Mouse (Mus musculus): ENCODE measurements at regions not wholly inside any gene's neighbourhood (a gene's known extent, or its start where the extent isn't known, plus 50 kb on each side); places are given as distances from the start of the nearest gene placed in this dataset.

DNA sequence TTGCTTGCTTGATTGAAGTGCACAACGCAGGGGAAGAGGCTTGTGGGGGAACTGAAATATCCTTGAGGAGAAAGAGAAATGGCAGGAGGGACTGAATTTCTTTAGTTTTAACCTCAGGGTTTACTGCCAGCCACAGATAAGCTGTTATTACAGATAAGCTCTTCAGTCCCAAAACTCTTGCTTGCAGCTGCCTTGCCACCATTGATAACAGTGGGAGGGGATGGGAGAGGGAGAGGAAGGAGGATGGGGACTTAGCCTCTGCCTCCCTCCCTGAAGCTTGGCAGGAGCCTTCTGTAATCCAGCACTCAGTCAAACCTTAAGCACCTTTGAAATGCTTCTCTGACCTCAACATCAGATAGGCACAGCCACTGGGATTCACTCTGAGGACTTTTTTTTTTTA is 471.4 kb upstream of the Lsamp start:
- no peak for DNase-seq

DNA sequence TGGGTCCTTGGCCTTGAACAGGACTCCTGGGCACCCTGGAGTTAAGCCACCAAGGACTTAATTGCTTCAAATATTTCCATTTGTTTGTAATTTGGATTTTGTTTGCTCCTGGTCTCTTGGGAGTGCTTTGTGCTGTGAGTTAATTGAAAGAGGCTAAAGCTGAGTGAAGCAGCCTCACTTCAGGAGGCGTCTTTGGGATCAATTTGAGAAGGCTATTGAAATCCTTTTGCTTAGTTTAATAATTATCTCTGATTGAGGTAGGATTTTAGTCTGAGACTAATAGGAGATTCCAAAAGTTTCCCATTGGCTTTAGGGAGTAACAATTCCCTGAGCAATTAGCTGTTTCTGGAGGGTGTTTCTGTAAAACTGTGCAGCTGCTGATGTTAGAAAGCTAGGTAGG is 470.5 kb upstream of the Lsamp start:
- no peak for DNase-seq

DNA sequence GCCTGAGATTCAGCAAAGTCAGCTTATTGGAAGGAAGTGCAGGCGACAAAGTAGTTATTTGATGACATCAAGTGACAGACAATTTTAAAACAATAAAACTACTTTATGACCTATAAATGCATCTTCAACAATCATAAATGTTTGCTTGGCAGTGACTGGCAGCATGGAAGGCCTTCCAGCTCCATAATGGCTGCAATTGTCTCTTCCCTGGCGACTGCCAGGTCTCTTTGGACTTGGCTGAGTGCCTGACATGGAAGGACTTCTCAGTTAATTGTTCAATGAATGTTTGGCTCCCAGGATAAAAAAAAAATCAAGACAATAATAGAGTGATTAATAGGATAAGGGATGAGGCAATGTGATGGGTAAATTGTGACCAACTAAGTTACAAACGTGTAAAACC is 453.1 kb upstream of the Lsamp start:
- DNase-seq: peak; percentile 3

DNA sequence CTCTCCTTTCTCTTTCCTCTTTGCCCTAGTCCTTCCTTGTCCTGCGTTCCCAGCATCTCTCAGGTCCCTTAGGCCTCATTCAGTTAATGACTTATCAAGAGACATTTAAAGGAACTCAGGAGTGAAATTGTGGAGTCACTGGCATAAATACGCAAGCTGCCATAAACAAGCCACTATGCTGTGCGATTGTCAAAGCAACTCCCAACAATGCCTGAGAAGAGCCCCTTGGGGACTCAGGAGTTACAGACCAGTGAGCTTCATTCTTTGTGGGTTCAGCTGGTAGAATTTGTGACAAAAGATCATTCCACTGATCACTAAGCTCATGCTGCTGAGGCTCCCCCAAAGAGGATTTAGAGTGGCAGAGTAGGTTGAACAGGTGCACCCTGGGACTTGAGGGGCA is 451.4 kb upstream of the Lsamp start:
- no peak for DNase-seq

DNA sequence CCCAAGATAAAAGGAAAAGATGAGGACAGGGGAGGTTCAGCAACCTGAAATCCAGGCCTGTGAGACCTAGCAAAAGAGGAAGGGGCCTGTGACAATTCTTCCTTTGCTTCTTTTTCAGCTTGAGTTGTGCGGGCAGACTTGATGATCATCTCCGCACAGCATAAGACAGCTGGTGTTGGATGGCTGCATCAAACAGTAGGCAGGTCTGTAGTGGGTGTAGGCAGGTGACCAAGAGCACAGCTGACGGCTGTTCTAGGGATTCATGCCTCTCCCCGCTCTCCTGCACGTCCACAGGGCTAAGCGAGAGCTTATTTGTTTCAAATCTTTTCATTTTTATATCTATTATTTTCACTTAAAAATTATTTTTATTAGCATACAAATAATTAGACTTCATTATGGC is 450.8 kb upstream of the Lsamp start:
- DNase-seq: peak; percentile 15

DNA sequence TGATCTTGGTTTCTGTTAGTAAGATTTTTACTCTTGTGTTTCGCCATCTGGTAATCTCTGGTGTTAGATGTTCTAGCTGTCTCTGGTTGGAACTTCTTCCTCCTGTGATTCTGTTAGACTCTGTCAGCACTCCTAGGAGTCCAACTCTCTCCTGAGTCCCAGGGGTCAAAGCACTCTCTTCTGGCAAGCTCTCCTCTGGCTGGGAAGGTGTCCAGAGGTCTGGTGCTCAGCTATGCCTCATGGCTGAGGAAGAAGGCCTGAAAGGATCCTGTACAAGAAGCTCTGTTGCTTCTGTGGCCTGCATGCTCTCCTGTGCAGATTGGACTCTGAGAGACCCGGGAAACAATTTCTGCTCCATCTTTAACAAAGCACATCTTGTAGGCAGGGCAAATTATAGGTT is 430.8 kb upstream of the Lsamp start:
- DNase-seq: no peak

DNA sequence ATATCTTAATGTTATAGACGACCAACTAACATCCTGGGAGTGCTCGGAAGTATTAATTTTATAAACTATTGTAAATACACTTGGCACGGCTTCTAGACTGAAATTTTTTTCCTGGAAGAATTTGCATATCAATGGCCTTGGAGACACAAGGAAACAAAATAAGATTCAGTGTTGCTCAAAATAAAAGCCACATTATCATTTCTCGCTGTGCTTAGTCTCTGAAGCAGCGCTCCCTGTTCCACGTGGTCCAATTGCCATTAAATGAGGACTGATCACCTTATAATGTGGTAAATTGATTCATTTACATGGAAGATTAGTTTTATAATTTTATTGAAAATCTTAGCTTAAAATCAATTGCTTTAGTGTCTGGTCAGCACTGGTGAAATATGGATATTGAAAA is 407.5 kb upstream of the Lsamp start:
- no peak for DNase-seq

DNA sequence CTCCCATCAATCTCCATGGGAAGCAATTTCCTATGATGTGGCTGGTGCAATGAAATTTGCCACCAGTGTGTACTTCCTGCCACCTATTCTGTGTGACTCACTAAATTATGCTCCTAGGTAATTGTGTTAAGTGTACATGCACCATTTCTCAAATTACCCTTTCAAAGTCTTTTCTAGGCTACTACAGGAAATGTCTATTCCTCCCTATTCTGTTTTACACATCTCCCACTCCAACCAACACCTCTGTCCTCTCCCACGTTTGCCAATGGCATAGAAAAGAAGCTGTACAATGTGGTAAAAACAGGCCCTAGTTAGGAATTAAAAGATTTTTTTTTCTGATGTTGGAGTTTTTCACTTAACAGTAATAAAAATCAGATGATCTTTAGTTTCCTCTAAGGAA is 404.5 kb upstream of the Lsamp start:
- no peak for DNase-seq

All from layer of hippocampus, adult 9-11 months (tissue).